8 mouse cellular contexts compared by ENCODE assay signal in genomic region chr11:6390376-6391053, GRCm38 (mm10). TPM values are rescaled to one million over a fixed set of nuclear protein-coding genes. Genes with fewer than 3 reads are reported as not detected.
DNase-seq lines count a peak whose midpoint lies in the region; ATAC-seq and TF ChIP-seq lines count a peak whose summit lies in the region.

No protein-coding gene starts in this region.

- DNase-seq in cerebellum, adult 11-12 months, result peak; percentile 38
- DNase-seq in cerebellum, postnatal 14 days, result no peak
- no peak for DNase-seq in lung, postnatal 4 days
- DNase-seq in limb, embryonic 10.5 days (ENCODE audit: low spot score), result no peak
- no peak for DNase-seq in adrenal gland, postnatal 4 days (ENCODE audit: low spot score in 2 of 2)
- no peak for DNase-seq in lung, postnatal 14 days

- no peak for TF ChIP-seq CTCF in olfactory bulb, adult 2 months (IDR thresholded peaks at IDR 0.05; ENCODE audit: insufficient read depth, low read depth, low read length)

- no peaks in the 10 kb centered on the region for H3K27me3 ChIP-seq in lung, embryonic 15.5 days
- no peaks in the 10 kb centered on the region for H3K27me3 ChIP-seq in limb, embryonic 10.5 days (ENCODE audit: low read depth, poor library complexity, severe bottlenecking)

- no peaks in the 10 kb centered on the region for H3K9me3 ChIP-seq in lung, embryonic 15.5 days
- H3K9me3 ChIP-seq in limb, embryonic 10.5 days (replicated peaks), result no peaks in the 10 kb centered on the region

- no peak for TF ChIP-seq POLR2A in olfactory bulb, adult 2 months (IDR thresholded peaks at IDR 0.05; ENCODE audit: insufficient read depth, low read depth, low read length)

- peaks cover 3% of the 10 kb centered on the region; the same call in 1 of the 2 replicates for H3K36me3 ChIP-seq in lung, embryonic 15.5 days
- H3K36me3 ChIP-seq in limb, embryonic 10.5 days, result peaks cover 38% of the 10 kb centered on the region

- ATAC-seq in lung, embryonic 15.5 days (ENCODE audit: borderline replicate concordance, extremely low read depth, low FRiP score, low TSS enrichment), result no peak

- H3K9ac ChIP-seq in lung, embryonic 15.5 days, result peak overlapping the region; percentile 91

- H3K4me3 ChIP-seq in lung, embryonic 15.5 days, result peak overlapping the region; percentile 86
- peak overlapping the region; percentile 84 for H3K4me3 ChIP-seq in limb, embryonic 10.5 days
- peak overlapping the region; percentile 36 for H3K4me3 ChIP-seq in olfactory bulb, adult 2 months (ENCODE audit: insufficient read depth, low read depth, low read length)

- no peak overlapping the region for H3K27ac ChIP-seq in lung, embryonic 15.5 days
- H3K27ac ChIP-seq in limb, embryonic 10.5 days, result no peak overlapping the region
- no peak overlapping the region for H3K27ac ChIP-seq in olfactory bulb, adult 2 months (ENCODE audit: insufficient read depth, low read depth, low read length)

- 74% methylated on average over 8 of the region's 8 CpGs for WGBS in lung, embryonic 15.5 days
- 83% methylated on average over 8 of the region's 8 CpGs for whole genome bisulfite sequencing in limb, embryonic 10.5 days
- 69% methylated on average over 8 of the region's 8 CpGs for WGBS in olfactory bulb, adult 2 months

- peak overlapping the region; percentile 90 for H3K4me2 ChIP-seq in lung, embryonic 15.5 days

- peaks cover 18% of the 10 kb centered on the region for H3K4me1 ChIP-seq in lung, embryonic 15.5 days
- peaks cover 23% of the 10 kb centered on the region for H3K4me1 ChIP-seq in limb, embryonic 10.5 days
- peaks cover 37% of the 10 kb centered on the region for H3K4me1 ChIP-seq in olfactory bulb, adult 2 months (ENCODE audit: control insufficient read depth, insufficient read depth, low read length)

RNA-seq across cellular contexts. Expression of gene Zmiz2, which starts 1.6 kb away (rescaled TPM):
- 10.7 and 10.9 TPM in 2 replicates for polyA plus RNA-seq in lung, embryonic 15.5 days (2015; fragmentation: Nextera tagmentation; extraction: Ambion mirVana)
- 10.9 and 12.4 TPM in 2 replicates for polyA plus RNA-seq in limb, embryonic 10.5 days (2016; fragmentation: Nextera tagmentation; extraction: Ambion mirVana)
- polyA plus RNA-seq in olfactory bulb, adult 2 months (2012; ENCODE audit: insufficient read depth, insufficient read length, low replicate concordance, missing spikeins), result not detected in 2 replicates
- 10 to 100 TPM; 62.4 to 67.1 TPM for total RNA-seq in adrenal gland, postnatal 4 days (2021)

RNA-seq across cellular contexts. Expression of gene Ppia, which starts 24.7 kb away (rescaled TPM):
- 6,112 and 6,204 TPM in 2 replicates for polyA plus RNA-seq in lung, embryonic 15.5 days (2015; fragmentation: Nextera tagmentation; extraction: Ambion mirVana)
- 5,840 and 6,698 TPM in 2 replicates for polyA plus RNA-seq in limb, embryonic 10.5 days (2016; fragmentation: Nextera tagmentation; extraction: Ambion mirVana)
- polyA plus RNA-seq in olfactory bulb, adult 2 months (2012; ENCODE audit: insufficient read depth, insufficient read length, low replicate concordance, missing spikeins), result 1,597 TPM in 1 of 2 replicates, not detected in the other
- total RNA-seq in adrenal gland, postnatal 4 days (2021), result 1,000 to 10,000 TPM; 1,693 to 1,728 TPM

RNA-seq across cellular contexts. Expression of gene H2afv, which starts 53.7 kb away (rescaled TPM):
- polyA plus RNA-seq in lung, embryonic 15.5 days (2015; fragmentation: Nextera tagmentation; extraction: Ambion mirVana), result 540 and 574 TPM in 2 replicates
- polyA plus RNA-seq in limb, embryonic 10.5 days (2016; fragmentation: Nextera tagmentation; extraction: Ambion mirVana), result 583 and 781 TPM in 2 replicates
- not detected in 2 replicates for polyA plus RNA-seq in olfactory bulb, adult 2 months (2012; ENCODE audit: insufficient read depth, insufficient read length, low replicate concordance, missing spikeins)
- 100 to 1,000 TPM; 105 to 130 TPM for total RNA-seq in adrenal gland, postnatal 4 days (2021)

Comparison
In these comparisons a context has a peak if more than half of its experiments do, and no peak if none do; other contexts are left out.
1. H3K4me3 ChIP-seq: peak in every context shown above with its lines; median percentile 86 in lung, embryonic 15.5 days; 84 in limb, embryonic 10.5 days; 36 in olfactory bulb, adult 2 months.